ENCODE assay signal across 9 mouse cellular contexts in genomic region chr7:4659911-4660443, GRCm38 (mm10). TPM values are rescaled to one million over a fixed set of nuclear protein-coding genes. Genes with fewer than 3 reads are reported as not detected.
DNase-seq lines count a peak whose midpoint lies in the region; ATAC-seq and TF ChIP-seq lines count a peak whose summit lies in the region.
"Had no signal": no experiment of that assay in that cellular context is flagged by ENCODE, and none has a peak within 500 bp of the region (broad histone marks: within the 10 kb centered on the region; RNA-seq: fewer than 3 reads in every experiment).

No protein-coding gene starts in this region.

- no peaks in the 10 kb centered on the region for H3K9me3 ChIP-seq in embryonic facial prominence, embryonic 13.5 days
- no peaks in the 10 kb centered on the region for H3K9me3 ChIP-seq in hindbrain, embryonic 16.5 days (ENCODE audit: control insufficient read depth, low read length)
- H3K9me3 ChIP-seq in midbrain, postnatal 0 days (ENCODE audit: low read length): no peaks in the 10 kb centered on the region

- TF ChIP-seq CTCF in layer of hippocampus, adult 2 months (conservative IDR thresholded peaks at IDR 0.05): no peak
- TF ChIP-seq CTCF in midbrain, postnatal 0 days (IDR thresholded peaks at IDR 0.05): no peak

- peak overlapping the region; percentile 78 for H3K4me2 ChIP-seq in embryonic facial prominence, embryonic 13.5 days
- H3K4me2 ChIP-seq in hindbrain, embryonic 16.5 days (ENCODE audit: low read length): peak overlapping the region; percentile 94
- H3K4me2 ChIP-seq in midbrain, postnatal 0 days (ENCODE audit: low read depth, low read length, poor library complexity, severe bottlenecking): peak overlapping the region; percentile 69

- peak overlapping the region; percentile 55 for H3K4me3 ChIP-seq in layer of hippocampus, adult 2 months
- peak overlapping the region; percentile 83 for H3K4me3 ChIP-seq in embryonic facial prominence, embryonic 13.5 days
- peak overlapping the region; percentile 83 for H3K4me3 ChIP-seq in hindbrain, embryonic 16.5 days (ENCODE audit: low read length)
- H3K4me3 ChIP-seq in midbrain, postnatal 0 days (ENCODE audit: low read depth, low read length): peak overlapping the region; percentile 86

- no peaks in the 10 kb centered on the region for H3K27me3 ChIP-seq in embryonic facial prominence, embryonic 13.5 days
- no peaks in the 10 kb centered on the region for H3K27me3 ChIP-seq in hindbrain, embryonic 16.5 days (replicated peaks; ENCODE audit: control insufficient read depth, insufficient read depth, low read length)
- no peaks in the 10 kb centered on the region for H3K27me3 ChIP-seq in midbrain, postnatal 0 days (ENCODE audit: insufficient read depth, low read length)

- peak overlapping the region; percentile 94 for H3K9ac ChIP-seq in embryonic facial prominence, embryonic 13.5 days
- H3K9ac ChIP-seq in hindbrain, embryonic 16.5 days (ENCODE audit: low read depth, low read length): peak overlapping the region; percentile 73
- H3K9ac ChIP-seq in midbrain, postnatal 0 days (replicated peaks; ENCODE audit: low read length, poor library complexity, severe bottlenecking): peak overlapping the region; percentile 88

- H3K36me3 ChIP-seq in embryonic facial prominence, embryonic 13.5 days: peaks cover 25% of the 10 kb centered on the region
- H3K36me3 ChIP-seq in hindbrain, embryonic 16.5 days (ENCODE audit: control insufficient read depth, insufficient read depth, low read length): no peaks in the 10 kb centered on the region; the same call in 1 of the 2 replicates
- H3K36me3 ChIP-seq in midbrain, postnatal 0 days (ENCODE audit: insufficient read depth, low read length): peaks cover 19% of the 10 kb centered on the region

- peaks cover 36% of the 10 kb centered on the region for H3K4me1 ChIP-seq in embryonic facial prominence, embryonic 13.5 days
- peaks cover 33% of the 10 kb centered on the region for H3K4me1 ChIP-seq in hindbrain, embryonic 16.5 days (ENCODE audit: control insufficient read depth, insufficient read depth, low read depth, low read length)
- peaks cover 19% of the 10 kb centered on the region for H3K4me1 ChIP-seq in midbrain, postnatal 0 days (ENCODE audit: insufficient read depth, low read length)

- no peak for DNase-seq in layer of hippocampus, adult 2 months (ENCODE audit: low spot score in 2 of 2)
- no peak for DNase-seq in layer of hippocampus, adult 8-10 months (ENCODE audit: low spot score in 2 of 2)
- DNase-seq in midbrain, postnatal 0 days (ENCODE audit: low spot score): peak; percentile 62
- no peak for DNase-seq in spleen, postnatal 10 days (ENCODE audit: low spot score in 2 of 2)
- no peak for DNase-seq in left cerebral cortex, adult 8-10 months (ENCODE audit: low spot score in 2 of 2)

- peak overlapping the region; percentile 100 for H3K27ac ChIP-seq in layer of hippocampus, adult 2 months
- peak overlapping the region; percentile 97 for H3K27ac ChIP-seq in embryonic facial prominence, embryonic 13.5 days
- peak overlapping the region; percentile 95 for H3K27ac ChIP-seq in hindbrain, embryonic 16.5 days (ENCODE audit: low read depth, low read length)
- peak overlapping the region; percentile 95 for H3K27ac ChIP-seq in midbrain, postnatal 0 days (ENCODE audit: low read depth, low read length)

- no peak for ATAC-seq in embryonic facial prominence, embryonic 13.5 days (ENCODE audit: insufficient number of reproducible peaks, insufficient read depth, low FRiP score, low TSS enrichment, low read depth)
- no peak for ATAC-seq in hindbrain, embryonic 16.5 days
- no peak for ATAC-seq in midbrain, postnatal 0 days (ENCODE audit: low FRiP score)
- ATAC-seq in granulocyte monocyte progenitor cell, adult 5-6 weeks (replicated peaks; ENCODE audit: poor library complexity, severe bottlenecking): no peak

- 50% methylated on average over 3 of the region's 3 CpGs for WGBS in embryonic facial prominence, embryonic 13.5 days
- WGBS in hindbrain, embryonic 16.5 days: 32% methylated on average over 3 of the region's 3 CpGs
- 36% methylated on average over 3 of the region's 3 CpGs for WGBS in midbrain, postnatal 0 days

RNA-seq across cellular contexts. Expression of gene Ppp6r1, which starts 1.2 kb away (rescaled TPM):
- total RNA-seq in layer of hippocampus, adult 2 months (2021): 100 to 1,000 TPM; 133 to 134 TPM
- 100 to 1,000 TPM; 130 to 139 (median 134) TPM for total RNA-seq in layer of hippocampus, adult 8-10 months (2022)
- polyA plus RNA-seq in embryonic facial prominence, embryonic 13.5 days (2015; fragmentation: Nextera tagmentation; extraction: Ambion mirVana): 10.5 and 14.1 TPM in 2 replicates
- 4.3 and 6.2 TPM in 2 replicates for polyA plus RNA-seq in hindbrain, embryonic 16.5 days (2015; fragmentation: Nextera tagmentation; extraction: Ambion mirVana)
- 103 and 131 TPM in 2 replicates for total RNA-seq in midbrain, postnatal 0 days (2014; rRNA removed)
- 7.7 and 10.1 TPM in 2 replicates for polyA plus RNA-seq in midbrain, postnatal 0 days (2015; fragmentation: Nextera tagmentation; extraction: Ambion mirVana)
- total RNA-seq in left cerebral cortex, adult 8-10 months (2022): 100 to 1,000 TPM; 118 to 128 (median 127) TPM
- 134 and 148 TPM in 2 replicates for total RNA-seq in granulocyte monocyte progenitor cell, adult 5-6 weeks (2014; fragmentation: Nextera tagmentation)
- total RNA-seq in granulocyte monocyte progenitor cell, adult 5-6 weeks (2017): 142 and 146 TPM in 2 replicates

RNA-seq across cellular contexts. Expression of gene Hspbp1, which starts 24.9 kb away (rescaled TPM):
- 10 to 100 TPM; 82.1 to 92.1 TPM for total RNA-seq in layer of hippocampus, adult 2 months (2021)
- total RNA-seq in layer of hippocampus, adult 8-10 months (2022): 10 to 100 TPM; 76.4 to 91.2 (median 84.1) TPM
- 78.4 and 92.3 TPM in 2 replicates for polyA plus RNA-seq in embryonic facial prominence, embryonic 13.5 days (2015; fragmentation: Nextera tagmentation; extraction: Ambion mirVana)
- polyA plus RNA-seq in hindbrain, embryonic 16.5 days (2015; fragmentation: Nextera tagmentation; extraction: Ambion mirVana): 175 and 188 TPM in 2 replicates
- 247 TPM in 2 replicates for total RNA-seq in midbrain, postnatal 0 days (2014; rRNA removed)
- polyA plus RNA-seq in midbrain, postnatal 0 days (2015; fragmentation: Nextera tagmentation; extraction: Ambion mirVana): 193 and 199 TPM in 2 replicates
- 10 to 100 TPM; 83.7 to 95.5 (median 89.4) TPM for total RNA-seq in left cerebral cortex, adult 8-10 months (2022)
- 29.3 and 30.7 TPM in 2 replicates for total RNA-seq in granulocyte monocyte progenitor cell, adult 5-6 weeks (2014; fragmentation: Nextera tagmentation)
- 21.9 and 23.7 TPM in 2 replicates for total RNA-seq in granulocyte monocyte progenitor cell, adult 5-6 weeks (2017)

RNA-seq across cellular contexts. Expression of gene Tmem86b, which starts 28.8 kb away (rescaled TPM):
- total RNA-seq in layer of hippocampus, adult 2 months (2021): 10 to 100 TPM; 17.8 to 21.8 TPM
- 10 to 100 TPM; 15.4 to 27.0 (median 20.7) TPM for total RNA-seq in layer of hippocampus, adult 8-10 months (2022)
- 2.0 and 2.2 TPM in 2 replicates for polyA plus RNA-seq in embryonic facial prominence, embryonic 13.5 days (2015; fragmentation: Nextera tagmentation; extraction: Ambion mirVana)
- polyA plus RNA-seq in hindbrain, embryonic 16.5 days (2015; fragmentation: Nextera tagmentation; extraction: Ambion mirVana): 1.9 and 2.0 TPM in 2 replicates
- total RNA-seq in midbrain, postnatal 0 days (2014; rRNA removed): 12.4 and 17.4 TPM in 2 replicates
- polyA plus RNA-seq in midbrain, postnatal 0 days (2015; fragmentation: Nextera tagmentation; extraction: Ambion mirVana): 0.76 and 1.00 TPM in 2 replicates
- 10 to 100 TPM in 3 of 4 experiments, 1 to 10 TPM in 1; 9.1 to 12.5 (median 12.2) TPM for total RNA-seq in left cerebral cortex, adult 8-10 months (2022)
- total RNA-seq in granulocyte monocyte progenitor cell, adult 5-6 weeks (2014; fragmentation: Nextera tagmentation): 24.5 and 28.0 TPM in 2 replicates
- 17.5 and 26.2 TPM in 2 replicates for total RNA-seq in granulocyte monocyte progenitor cell, adult 5-6 weeks (2017)

RNA-seq across cellular contexts. Expression of gene Brsk1, which starts 30.4 kb away (rescaled TPM):
- total RNA-seq in layer of hippocampus, adult 2 months (2021): 100 to 1,000 TPM; 334 to 355 TPM
- total RNA-seq in layer of hippocampus, adult 8-10 months (2022): 100 to 1,000 TPM; 314 to 327 (median 325) TPM
- 2.7 and 3.1 TPM in 2 replicates for polyA plus RNA-seq in embryonic facial prominence, embryonic 13.5 days (2015; fragmentation: Nextera tagmentation; extraction: Ambion mirVana)
- 6.8 and 7.1 TPM in 2 replicates for polyA plus RNA-seq in hindbrain, embryonic 16.5 days (2015; fragmentation: Nextera tagmentation; extraction: Ambion mirVana)
- total RNA-seq in midbrain, postnatal 0 days (2014; rRNA removed): 202 and 226 TPM in 2 replicates
- 6.9 and 7.2 TPM in 2 replicates for polyA plus RNA-seq in midbrain, postnatal 0 days (2015; fragmentation: Nextera tagmentation; extraction: Ambion mirVana)
- 100 to 1,000 TPM; 377 to 435 (median 401) TPM for total RNA-seq in left cerebral cortex, adult 8-10 months (2022)
- total RNA-seq in granulocyte monocyte progenitor cell, adult 5-6 weeks (2014; fragmentation: Nextera tagmentation): not detected in 2 replicates
- not detected in 2 replicates for total RNA-seq in granulocyte monocyte progenitor cell, adult 5-6 weeks (2017)

RNA-seq across cellular contexts. Expression of gene Ptprh, which starts 56.1 kb away (rescaled TPM):
- total RNA-seq in layer of hippocampus, adult 2 months (2021): under 1 TPM; 0.18 to 0.22 TPM
- total RNA-seq in layer of hippocampus, adult 8-10 months (2022): under 1 TPM; 0.59 to 0.85 (median 0.67) TPM
- 0.14 TPM in 1 of 2 replicates, not detected in the other for polyA plus RNA-seq in embryonic facial prominence, embryonic 13.5 days (2015; fragmentation: Nextera tagmentation; extraction: Ambion mirVana)
- polyA plus RNA-seq in hindbrain, embryonic 16.5 days (2015; fragmentation: Nextera tagmentation; extraction: Ambion mirVana): 0.91 and 1.1 TPM in 2 replicates
- 2.4 and 3.6 TPM in 2 replicates for total RNA-seq in midbrain, postnatal 0 days (2014; rRNA removed)
- polyA plus RNA-seq in midbrain, postnatal 0 days (2015; fragmentation: Nextera tagmentation; extraction: Ambion mirVana): 1.1 and 1.3 TPM in 2 replicates
- total RNA-seq in left cerebral cortex, adult 8-10 months (2022): 1 to 10 TPM in 3 of 4 experiments, under 1 TPM in 1; 0.79 to 1.7 (median 1.3) TPM
- not detected in 2 replicates for total RNA-seq in granulocyte monocyte progenitor cell, adult 5-6 weeks (2014; fragmentation: Nextera tagmentation)
- not detected in 2 replicates for total RNA-seq in granulocyte monocyte progenitor cell, adult 5-6 weeks (2017)
- total RNA-seq: adrenal gland, postnatal 36 days had no signal
